Mouse (Mus musculus): Measurements from ENCODE around the gene Adamts18. TPM values are rescaled to one million over a fixed set of nuclear protein-coding genes. Genes with fewer than 3 reads are reported as not detected.

The Adamts18 gene
- polyA plus RNA-seq, 1 experiment from 2014 or later, result 0.97 TPM

Other genes starting within 250 kb of the Adamts18 start
- 9.0 and 12.6 TPM in 2 replicates for gene Mon1b, start 213.2 kb downstream of the Adamts18 start, polyA plus RNA-seq (2014; fragmentation: Nextera tagmentation; extraction: Ambion mirVana)
- gene Syce1l, start 205.5 kb downstream of the Adamts18 start, polyA plus RNA-seq (2014; fragmentation: Nextera tagmentation; extraction: Ambion mirVana), result not detected in 2 replicates